Mouse (Mus musculus) left cerebral cortex, postnatal 14 days (tissue): ENCODE results near the gene Snrpf. TPM values are rescaled to one million over a fixed set of nuclear protein-coding genes. Genes with fewer than 3 reads are reported as not detected.
A peak's percentile ranks its signal among the peaks of the same experiment; 100 is the strongest.

Experiments used
- DNase-seq, 2 experiments: peaks; one replicate each; pipeline ENCODE4 v3.0.0; 2021 to 2022; ENCODE audit warnings: low spot score in 2 of 2, mixed read lengths in 1 of 2
- intact Hi-C: fragments of 180-260 bp; cut with DNase I; formaldehyde crosslinking; loops from one replicate; pipeline ENCODE4 v1.15.1; 2025
- total RNA-seq, 2 experiments: library from RNA; stranded (reverse); gene quantifications; 2 replicates each; pipeline ENCODE4 v1.2.3; 2021

Snrpf gene
- total RNA-seq, 2 experiments from 2014 or later: 12.9 to 15.2 TPM

DNA sequence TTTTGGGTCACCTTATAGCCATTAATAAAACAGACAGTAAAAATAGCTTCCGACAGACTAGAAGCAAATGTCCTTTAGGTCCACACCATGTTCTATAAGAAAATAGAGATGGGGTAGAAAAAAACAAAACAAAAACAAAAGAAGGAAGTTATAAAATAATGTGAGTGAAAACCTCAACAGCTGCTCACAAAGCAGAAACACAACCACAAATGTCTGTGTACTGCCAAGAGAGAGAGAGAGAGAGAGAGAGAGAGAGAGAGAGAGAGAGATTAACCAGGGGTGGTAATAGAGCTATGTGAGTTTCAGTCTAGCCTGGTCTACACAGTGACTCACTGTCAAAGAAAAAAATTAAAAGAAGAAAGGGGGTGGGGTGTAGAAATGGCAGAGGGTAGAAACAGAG lies 47.9 kb downstream of the Snrpf start:
- intact Hi-C loops: loop anchor here (10.0 kb wide), 1 partner anchor 117 kb away; no protein-coding TSS in a partner anchor

GRCm38 (mm10) chr10:93540431-93541210 lies 48.9 kb downstream of the Snrpf start, which contains the start of gene Ccdc38:
Gene Ccdc38 (plus strand): TSS chr10:93540632.
- intact Hi-C loops: loop anchor here (10.0 kb wide), 1 partner anchor 116 kb away; no protein-coding TSS in a partner anchor

More for the DNA sequence above, 47.9 kb downstream of the Snrpf start:
- DNase-seq: no peak

GRCm38 (mm10) chr10:93539775-93540430 lies 49.6 kb downstream of the Snrpf start, which contains the start of gene Amdhd1:
Gene Amdhd1 (minus strand): TSS chr10:93540033.
- intact Hi-C loops: loop anchor here (10.0 kb wide), 1 partner anchor 115 kb away; no protein-coding TSS in a partner anchor
- peak; percentile 63 to 66 for DNase-seq

More at GRCm38 (mm10) chr10:93540431-93541210, 48.9 kb downstream of the Snrpf start, which contains the start of gene Ccdc38:
- no peak for DNase-seq

GRCm38 (mm10) chr10:93538818-93539217 lies 50.7 kb downstream of the Snrpf start:
- no peak for DNase-seq
- intact Hi-C loops: no loop called here

DNA sequence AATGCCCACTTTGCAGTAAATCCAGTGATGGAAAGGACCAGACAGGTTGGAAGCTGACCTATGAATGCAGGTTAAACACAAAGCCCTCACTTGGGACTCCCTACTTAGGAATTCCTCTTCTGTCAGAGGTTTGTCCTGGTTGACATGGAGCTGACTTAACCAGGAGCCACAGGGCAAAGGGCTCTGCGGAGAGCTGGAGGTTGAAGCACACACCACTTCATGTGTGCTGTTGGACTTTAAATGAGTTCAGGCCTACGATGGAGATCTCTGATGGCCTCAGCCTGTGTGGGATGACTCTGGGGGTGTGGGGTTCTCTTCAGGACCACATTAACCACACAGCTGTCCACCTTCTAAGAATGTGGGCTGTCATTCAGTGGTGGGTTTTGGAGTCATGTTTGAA lies 51.2 kb downstream of the Snrpf start:
- intact Hi-C loops: no loop called here

More for the DNA sequence above, 51.2 kb downstream of the Snrpf start:
- no peak for DNase-seq

Other genes starting within 250 kb of the Snrpf start
- gene Lta4h, start 136.3 kb downstream of the Snrpf start, total RNA-seq: 10 to 100 TPM; 63.0 to 66.9 TPM
- under 1 TPM; 0.15 to 0.35 TPM for gene Hal, start 100.9 kb downstream of the Snrpf start, total RNA-seq
- gene Amdhd1, start 49.7 kb downstream of the Snrpf start, total RNA-seq: 1 to 10 TPM; 1.4 to 1.9 TPM
- gene Ccdc38, start 49.1 kb downstream of the Snrpf start, total RNA-seq: under 1 TPM in 1 of 2 experiments, not detected in 1; 0.08 TPM
- gene Ntn4, start 51.0 kb upstream of the Snrpf start, total RNA-seq: 10 to 100 TPM; 11.7 to 16.1 TPM
- not detected for gene Usp44, start 241.8 kb upstream of the Snrpf start, total RNA-seq